Mouse (Mus musculus) heart, postnatal 4 days (tissue): ENCODE measurements around the gene Chrna4. TPM values are rescaled to one million over a fixed set of nuclear protein-coding genes. Genes with fewer than 3 reads are reported as not detected.

Experiments
- DNase-seq: peaks from one replicate; pipeline ENCODE4 v3.0.0; 2021
- total RNA-seq, 2 experiments: library from RNA; stranded (reverse); gene quantifications; 2 replicates each; pipeline ENCODE4 v1.2.3; 2021

Gene Chrna4
- total RNA-seq, result under 1 TPM; 0.11 to 0.17 TPM

- DNase-seq, result peak; percentile 51
These were observed at the start of gene Chrna4 for GRCm38 (mm10) chr2:181043437-181043836. Gene Chrna4 (minus strand): TSS chr2:181043546.

- DNase-seq, result no peak
These were observed 46.8 kb upstream of the Chrna4 start for GRCm38 (mm10) chr2:181090123-181090522.

- DNase-seq, result no peak
These were observed 41.7 kb upstream of the Chrna4 start for GRCm38 (mm10) chr2:181084997-181085396.

- DNase-seq, result no peak
These were observed 40.6 kb upstream of the Chrna4 start for GRCm38 (mm10) chr2:181083945-181084344.

- peak; percentile 44 for DNase-seq
These were observed 37.5 kb upstream of the Chrna4 start for GRCm38 (mm10) chr2:181080886-181081285.

GRCm38 (mm10) chr2:181079518-181079917 lies 36.2 kb upstream of the Chrna4 start:
- no peak for DNase-seq

- no peak for DNase-seq
These were observed 35.6 kb upstream of the Chrna4 start for GRCm38 (mm10) chr2:181078908-181079307.

- no peak for DNase-seq
These were observed 32.2 kb upstream of the Chrna4 start for GRCm38 (mm10) chr2:181075501-181075900.

- DNase-seq, result no peak
These were observed 29.0 kb upstream of the Chrna4 start for GRCm38 (mm10) chr2:181072403-181072714.

- DNase-seq, result peak; percentile 86
These were observed 28.5 kb upstream of the Chrna4 start for GRCm38 (mm10) chr2:181071706-181072402.

GRCm38 (mm10) chr2:181070136-181070535 lies 26.8 kb upstream of the Chrna4 start:
- DNase-seq, result no peak

- no peak for DNase-seq
These were observed 25.2 kb upstream of the Chrna4 start for GRCm38 (mm10) chr2:181068499-181068898.

- no peak for DNase-seq
These were observed 22.5 kb upstream of the Chrna4 start for GRCm38 (mm10) chr2:181065827-181066226.

GRCm38 (mm10) chr2:181060127-181060526 lies 16.8 kb upstream of the Chrna4 start:
- DNase-seq, result peak; percentile 87

- DNase-seq, result no peak
These were observed 14.8 kb upstream of the Chrna4 start for GRCm38 (mm10) chr2:181058193-181058592.

- DNase-seq, result no peak
These were observed 14.0 kb upstream of the Chrna4 start for GRCm38 (mm10) chr2:181057341-181057740.

- DNase-seq, result no peak
These were observed 8.8 kb upstream of the Chrna4 start for GRCm38 (mm10) chr2:181052171-181052570.

- no peak for DNase-seq
These were observed 5.6 kb upstream of the Chrna4 start for GRCm38 (mm10) chr2:181048986-181049385.

GRCm38 (mm10) chr2:181048252-181048945 lies 5.1 kb upstream of the Chrna4 start:
- peak; percentile 39 for DNase-seq

- no peak for DNase-seq
These were observed 655 bp upstream of the Chrna4 start for GRCm38 (mm10) chr2:181044001-181044400.

GRCm38 (mm10) chr2:181042376-181042775 lies 970 bp downstream of the Chrna4 start:
- no peak for DNase-seq

GRCm38 (mm10) chr2:181041941-181042340 lies 1.4 kb downstream of the Chrna4 start:
- DNase-seq, result no peak

GRCm38 (mm10) chr2:181039356-181039680 lies 4.0 kb downstream of the Chrna4 start:
- no peak for DNase-seq

- peak; percentile 14 for DNase-seq
These were observed 4.5 kb downstream of the Chrna4 start for GRCm38 (mm10) chr2:181038644-181039355.
